Comparison of ENCODE assay signal across 28 mouse cellular contexts in the genomic region with DNA sequence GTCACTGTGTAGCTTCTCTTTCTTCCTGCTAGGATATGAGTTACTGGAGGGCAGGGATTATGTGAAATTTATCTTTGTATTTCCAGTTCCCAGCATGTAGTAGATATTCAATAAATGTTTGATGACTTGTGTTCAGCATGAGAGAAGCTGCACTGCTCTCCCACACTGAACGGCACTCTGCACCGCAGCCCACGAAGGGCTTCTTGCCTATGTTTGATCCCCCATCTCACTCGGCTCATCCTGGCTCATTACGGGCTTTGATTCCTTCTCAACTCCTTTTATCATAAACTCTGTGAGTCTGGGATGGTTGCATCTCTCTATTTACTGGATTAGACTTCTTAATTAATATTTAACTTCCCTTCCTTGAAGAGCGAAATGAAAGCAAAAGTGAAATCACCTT.
A peak's percentile ranks its signal among the peaks of the same experiment; 100 is the strongest.
DNase-seq lines count a peak whose midpoint lies in the region; ATAC-seq and TF ChIP-seq lines count a peak whose summit lies in the region.
"Had no signal": no experiment of that assay in that cellular context is flagged by ENCODE, and none has a peak within 500 bp of the region (broad histone marks: within the 10 kb centered on the region; RNA-seq: fewer than 3 reads in every experiment).

No protein-coding gene starts in this region.

- no peak overlapping the region for H3K4me2 ChIP-seq in liver, embryonic 11.5 days
- H3K4me2 ChIP-seq: embryonic facial prominence, embryonic 12.5 days; heart, embryonic 12.5 days; hindbrain, embryonic 13.5 days; limb, embryonic 15.5 days; liver, embryonic 15.5 days; lung, embryonic 14.5 days; neural tube, embryonic 12.5 days had no signal

- H3K9ac ChIP-seq in liver, adult 2 months (ENCODE audit: low read depth, low read length), result no peak overlapping the region
- H3K9ac ChIP-seq in liver, embryonic 11.5 days (ENCODE audit: low read depth, low read length), result no peak overlapping the region
- H3K9ac ChIP-seq: embryonic facial prominence, embryonic 12.5 days; heart, embryonic 12.5 days; hindbrain, embryonic 13.5 days; limb, embryonic 15.5 days; liver, embryonic 15.5 days; lung, embryonic 14.5 days; neural tube, embryonic 12.5 days had no signal

- H3K36me3 ChIP-seq in kidney, adult 2 months (ENCODE audit: control insufficient read depth, insufficient read depth, low read length), result no peaks in the 10 kb centered on the region
- H3K36me3 ChIP-seq in liver, adult 2 months (ENCODE audit: control insufficient read depth, insufficient read depth, low read length), result no peaks in the 10 kb centered on the region
- no peaks in the 10 kb centered on the region for H3K36me3 ChIP-seq in liver, embryonic 11.5 days (ENCODE audit: control insufficient read depth, insufficient read depth, low read length)
- no peaks in the 10 kb centered on the region for H3K36me3 ChIP-seq in small intestine, adult 2 months (ENCODE audit: control insufficient read depth, insufficient read depth, low read length)
- H3K36me3 ChIP-seq: embryonic facial prominence, embryonic 12.5 days; heart, embryonic 12.5 days; hindbrain, embryonic 13.5 days; limb, embryonic 10.5 days; limb, embryonic 15.5 days; liver, embryonic 15.5 days; neural tube, embryonic 12.5 days had no signal

- WGBS in kidney, adult 2 months, result 40% methylated on average over 6 of the region's 6 CpGs
- WGBS in liver, adult 2 months, result 77% methylated on average over 6 of the region's 6 CpGs
- 80% methylated on average over 6 of the region's 6 CpGs for WGBS in liver, embryonic 11.5 days
- 35% methylated on average over 6 of the region's 6 CpGs for WGBS in small intestine, adult 2 months

- no peak overlapping the region for H3K27ac ChIP-seq in kidney, adult 2 months (ENCODE audit: insufficient read depth, low read depth, low read length)
- no peak overlapping the region for H3K27ac ChIP-seq in liver, adult 2 months (replicated peaks; ENCODE audit: insufficient read depth, low read depth, low read length)
- H3K27ac ChIP-seq in liver, embryonic 11.5 days (ENCODE audit: low read depth, low read length), result no peak overlapping the region
- H3K27ac ChIP-seq in small intestine, adult 2 months (ENCODE audit: insufficient read depth, low read depth, low read length), result no peak overlapping the region
- H3K27ac ChIP-seq: embryonic facial prominence, embryonic 12.5 days; heart, adult 2 months; hindbrain, embryonic 13.5 days; limb, embryonic 10.5 days; limb, embryonic 15.5 days; liver, embryonic 15.5 days; neural tube, embryonic 12.5 days had no signal

- ATAC-seq in liver, embryonic 11.5 days (replicated peaks; ENCODE audit: low FRiP score), result no peak
- ATAC-seq: forebrain, embryonic 16.5 days had no signal

- no peak for TF ChIP-seq POLR2A in kidney, adult 2 months (IDR thresholded peaks at IDR 0.05; ENCODE audit: low read depth, low read length)
- no peak for TF ChIP-seq POLR2A in liver, adult 2 months (IDR thresholded peaks at IDR 0.05; ENCODE audit: extremely low read depth, insufficient read depth, low read length)
- no peak for TF ChIP-seq POLR2A in brain, embryonic 14.5 days (IDR thresholded peaks at IDR 0.05; ENCODE audit: borderline replicate concordance, extremely low read depth, insufficient read depth, insufficient read length, poor library complexity, severe bottlenecking)
- no peak for TF ChIP-seq POLR2A in small intestine, adult 2 months (IDR thresholded peaks at IDR 0.05; ENCODE audit: low read depth, low read length)

- intact Hi-C loops in left cerebral cortex, postnatal 4 days (cut with DNase I), result no loop called here

- 0 out of 2 replicates have a peak, but pooled peaks cover 3% of the 10 kb centered on the region for H3K4me1 ChIP-seq in kidney, adult 2 months (ENCODE audit: control insufficient read depth, insufficient read depth, low read length)
- H3K4me1 ChIP-seq in liver, adult 2 months (ENCODE audit: control insufficient read depth, insufficient read depth, low read length), result no peaks in the 10 kb centered on the region
- H3K4me1 ChIP-seq in liver, embryonic 11.5 days (replicated peaks; ENCODE audit: control insufficient read depth, insufficient read depth, low read length), result no peaks in the 10 kb centered on the region
- H3K4me1 ChIP-seq in small intestine, adult 2 months (ENCODE audit: control insufficient read depth, insufficient read depth, insufficient read length, low read length), result no peaks in the 10 kb centered on the region
- H3K4me1 ChIP-seq: embryonic facial prominence, embryonic 12.5 days; heart, embryonic 12.5 days; hindbrain, embryonic 13.5 days; limb, embryonic 10.5 days; limb, embryonic 15.5 days; liver, embryonic 15.5 days; neural tube, embryonic 12.5 days had no signal

- H3K79me2 ChIP-seq in liver, adult 2 months (ENCODE audit: control insufficient read depth, insufficient read depth, low read length), result no peaks in the 10 kb centered on the region

- TF ChIP-seq CTCF in kidney, adult 2 months (conservative IDR thresholded peaks at IDR 0.05; ENCODE audit: insufficient read depth, insufficient read length, low read depth, low read length), result no peak
- no peak for TF ChIP-seq CTCF in liver, adult 2 months (IDR thresholded peaks at IDR 0.05; ENCODE audit: low read depth, low read length)
- TF ChIP-seq CTCF in brain, embryonic 14.5 days (IDR thresholded peaks at IDR 0.05; ENCODE audit: borderline replicate concordance, extremely low read depth, insufficient read depth, insufficient read length), result no peak
- TF ChIP-seq CTCF in small intestine, adult 2 months (IDR thresholded peaks at IDR 0.05; ENCODE audit: extremely low read depth, insufficient read length, insufficient replicate concordance, low read depth, low read length), result no peak

- H3K4me3 ChIP-seq in kidney, adult 2 months (ENCODE audit: insufficient read depth, low read depth, low read length), result peak overlapping the region; percentile 45
- H3K4me3 ChIP-seq in liver, adult 2 months (ENCODE audit: insufficient read depth, low read depth, low read length), result no peak overlapping the region
- H3K4me3 ChIP-seq in liver, embryonic 11.5 days (ENCODE audit: low read depth, low read length), result no peak overlapping the region
- H3K4me3 ChIP-seq in small intestine, adult 2 months (ENCODE audit: low read depth, low read length), result peak overlapping the region; percentile 44
- H3K4me3 ChIP-seq: embryonic facial prominence, embryonic 12.5 days; heart, adult 2 months; heart, embryonic 12.5 days; hindbrain, embryonic 13.5 days; limb, embryonic 10.5 days; limb, embryonic 15.5 days; liver, embryonic 15.5 days; neural tube, embryonic 12.5 days had no signal

- no peaks in the 10 kb centered on the region for H3K27me3 ChIP-seq in kidney, adult 2 months (replicated peaks; ENCODE audit: control insufficient read depth, insufficient read depth, low read length)
- no peaks in the 10 kb centered on the region for H3K27me3 ChIP-seq in liver, adult 2 months (ENCODE audit: control insufficient read depth, insufficient read depth, low read length)
- no peaks in the 10 kb centered on the region for H3K27me3 ChIP-seq in liver, embryonic 11.5 days (replicated peaks; ENCODE audit: control insufficient read depth, insufficient read depth, low read length)
- H3K27me3 ChIP-seq in small intestine, adult 2 months (ENCODE audit: control insufficient read depth, insufficient read depth, low read length), result no peaks in the 10 kb centered on the region; the same call in 1 of the 2 replicates
- H3K27me3 ChIP-seq: embryonic facial prominence, embryonic 12.5 days; heart, embryonic 12.5 days; hindbrain, embryonic 13.5 days; limb, embryonic 15.5 days; liver, embryonic 15.5 days; neural tube, embryonic 12.5 days had no signal

- no peak for DNase-seq in kidney, adult 2 months
- no peak for DNase-seq in kidney, postnatal 10 days
- DNase-seq in liver, adult 2 months (ENCODE audit: extremely low read depth, low read depth, low spot score), result peak; percentile 44
- no peak for DNase-seq in liver, embryonic 11.5 days (ENCODE audit: low spot score)
- DNase-seq in brain, embryonic 14.5 days (ENCODE audit: low read depth), result peak; percentile 54
- DNase-seq in left cerebral cortex, postnatal 4 days, result no peak
- DNase-seq: adrenal gland, postnatal 10 days; cerebellum, adult 11-12 months; cerebellum, adult 9-11 months; embryo, embryonic 11 days; heart, adult 2 months; heart, postnatal 4 days; kidney, postnatal 25 days; layer of hippocampus, postnatal 36 days; lung, embryonic 14.5 days; lung, postnatal 14 days; right cerebral cortex, adult 18-20 months; thymus, adult 2 months; thymus, postnatal 36 days had no signal

- H3K9me3 ChIP-seq in liver, embryonic 11.5 days (ENCODE audit: control insufficient read depth, low read length), result no peaks in the 10 kb centered on the region
- H3K9me3 ChIP-seq: embryonic facial prominence, embryonic 12.5 days; heart, embryonic 12.5 days; hindbrain, embryonic 13.5 days; limb, embryonic 10.5 days; limb, embryonic 15.5 days; liver, embryonic 15.5 days; neural tube, embryonic 12.5 days had no signal

Comparison
In these comparisons a context has a peak if more than half of its experiments do, and no peak if none do; other contexts are left out.
1. DNase-seq: peak in liver, adult 2 months (single experiment) and brain, embryonic 14.5 days (single experiment); none in kidney, adult 2 months (single experiment), kidney, postnatal 10 days (single experiment), liver, embryonic 11.5 days (single experiment) and left cerebral cortex, postnatal 4 days (single experiment).
2. H3K4me3 ChIP-seq: peak in kidney, adult 2 months (single experiment) and small intestine, adult 2 months (single experiment); none in liver, adult 2 months (single experiment) and liver, embryonic 11.5 days (single experiment).